Mouse (Mus musculus) right cerebral cortex, postnatal 10 days (tissue): Measurements from ENCODE around the gene Tspan32.

ENCODE experiments used
- DNase-seq, 2 experiments: peaks; one replicate each; pipeline ENCODE4 v3.0.0; 2021; ENCODE audit warnings: low spot score in 2 of 2

The Tspan32 gene

DNA sequence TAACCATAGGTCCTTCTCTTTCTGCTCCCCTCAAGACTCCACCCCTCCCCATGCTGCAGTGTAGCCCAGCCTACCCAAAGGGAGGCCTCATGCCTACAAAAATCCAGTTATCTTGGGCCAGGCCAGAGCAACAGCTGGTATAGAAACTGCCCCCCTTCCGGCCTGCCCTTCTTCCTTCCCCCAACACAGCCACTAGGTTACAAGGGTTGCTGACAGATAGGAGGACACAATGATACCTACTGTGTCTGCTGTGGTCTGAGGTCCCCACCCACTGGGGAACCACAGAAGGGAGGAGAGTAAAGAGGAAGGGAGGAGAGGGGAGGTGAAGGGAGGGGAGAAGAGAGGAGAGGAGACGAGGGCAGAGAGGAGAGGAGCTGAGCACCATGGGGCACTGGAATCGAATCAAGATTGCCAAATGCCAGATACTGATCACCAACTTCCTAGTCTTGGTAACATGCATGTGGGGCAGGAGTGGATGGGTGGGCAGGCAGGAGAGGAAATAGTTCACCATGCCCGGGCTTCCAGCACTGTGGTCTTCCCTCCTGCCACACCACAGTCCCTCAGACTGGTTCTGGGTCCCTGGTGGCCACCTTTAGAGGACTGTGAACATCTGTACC, at the start of gene Tspan32:
Gene Tspan32, plus strand, starts transcription at position 320 of the 617 bp plus-strand sequence.
- no peak for DNase-seq

DNA sequence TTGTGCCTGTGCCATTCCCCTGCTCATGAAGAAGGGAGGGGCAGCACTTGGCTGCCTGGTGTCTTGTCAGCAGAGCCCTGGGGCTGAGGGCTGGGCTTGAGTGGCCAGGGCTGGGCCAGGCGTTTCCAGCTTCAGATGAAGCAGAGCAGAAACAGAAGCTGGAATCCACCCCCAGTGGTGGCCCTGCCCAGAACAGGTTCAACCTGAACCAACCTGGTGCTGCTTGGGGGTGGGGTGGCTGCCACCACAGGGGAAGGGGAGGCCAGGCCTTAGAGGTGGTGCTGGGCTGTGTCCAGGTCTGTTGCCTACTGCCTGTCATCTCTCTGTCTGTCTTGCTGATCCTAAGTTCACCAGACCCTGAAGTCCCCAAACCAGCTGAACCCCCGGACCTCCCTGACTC, 48.8 kb upstream of the Tspan32 start:
- no peak for DNase-seq

DNA sequence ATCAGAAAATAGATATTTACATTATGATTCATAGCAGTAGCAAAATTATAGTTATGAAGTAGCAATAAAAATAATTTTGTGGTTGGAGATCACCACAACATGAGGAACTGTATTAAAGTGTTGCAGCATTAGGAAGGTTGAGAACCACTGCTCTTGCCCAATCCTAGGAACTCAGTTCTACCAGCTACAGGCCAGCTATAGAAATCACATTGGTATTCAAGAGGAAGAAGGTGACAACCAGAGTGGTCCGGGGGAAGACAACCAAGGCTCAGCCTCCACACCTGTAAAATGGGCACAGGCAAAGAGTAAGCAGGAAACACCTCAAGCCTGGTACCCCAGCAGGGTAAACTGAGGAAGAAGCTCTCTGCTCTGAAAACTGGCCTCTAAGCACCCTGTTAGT, 46.0 kb upstream of the Tspan32 start:
- DNase-seq = no peak

DNA sequence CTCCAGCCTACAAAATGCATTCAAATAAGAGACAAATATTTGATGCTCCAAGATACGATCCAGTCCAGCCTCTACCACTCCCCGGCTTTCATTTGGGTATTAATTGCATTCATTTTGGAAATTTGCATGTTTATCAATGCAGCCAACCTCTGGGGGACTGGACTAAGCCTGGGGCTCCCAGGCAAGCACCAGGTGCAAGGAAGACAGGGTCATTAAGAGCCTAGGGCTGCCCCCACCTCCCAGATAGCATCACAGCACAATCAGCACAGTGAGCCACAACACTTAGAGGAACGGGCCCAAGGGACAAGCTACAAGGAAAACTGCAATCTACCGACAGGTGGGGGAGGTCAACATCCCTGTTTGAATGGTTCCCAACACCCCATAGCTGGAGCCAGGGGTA, 45.1 kb upstream of the Tspan32 start:
- no peak for DNase-seq

GRCm38 (mm10) chr7:142967414-142967883, 37.4 kb upstream of the Tspan32 start:
- peak in 1 of 2 experiments; percentile 24 for DNase-seq

- peak; percentile 81 to 85 for DNase-seq
Measured at GRCm38 (mm10) chr7:142967884-142968808, 36.7 kb upstream of the Tspan32 start.

GRCm38 (mm10) chr7:142968809-142969511, 35.9 kb upstream of the Tspan32 start, which contains the start of gene Ascl2:
Gene Ascl2 (minus strand): TSS chr7:142969264.
- DNase-seq = peak; percentile 28 to 45

- no peak for DNase-seq
Measured at GRCm38 (mm10) chr7:142981908-142982307, 22.9 kb upstream of the Tspan32 start.

GRCm38 (mm10) chr7:142985146-142985545, 19.7 kb upstream of the Tspan32 start:
- DNase-seq = no peak

GRCm38 (mm10) chr7:142987718-142988117, 17.1 kb upstream of the Tspan32 start:
- DNase-seq = no peak

- DNase-seq = no peak
Measured at GRCm38 (mm10) chr7:142995004-142995403, 9.8 kb upstream of the Tspan32 start.

DNA sequence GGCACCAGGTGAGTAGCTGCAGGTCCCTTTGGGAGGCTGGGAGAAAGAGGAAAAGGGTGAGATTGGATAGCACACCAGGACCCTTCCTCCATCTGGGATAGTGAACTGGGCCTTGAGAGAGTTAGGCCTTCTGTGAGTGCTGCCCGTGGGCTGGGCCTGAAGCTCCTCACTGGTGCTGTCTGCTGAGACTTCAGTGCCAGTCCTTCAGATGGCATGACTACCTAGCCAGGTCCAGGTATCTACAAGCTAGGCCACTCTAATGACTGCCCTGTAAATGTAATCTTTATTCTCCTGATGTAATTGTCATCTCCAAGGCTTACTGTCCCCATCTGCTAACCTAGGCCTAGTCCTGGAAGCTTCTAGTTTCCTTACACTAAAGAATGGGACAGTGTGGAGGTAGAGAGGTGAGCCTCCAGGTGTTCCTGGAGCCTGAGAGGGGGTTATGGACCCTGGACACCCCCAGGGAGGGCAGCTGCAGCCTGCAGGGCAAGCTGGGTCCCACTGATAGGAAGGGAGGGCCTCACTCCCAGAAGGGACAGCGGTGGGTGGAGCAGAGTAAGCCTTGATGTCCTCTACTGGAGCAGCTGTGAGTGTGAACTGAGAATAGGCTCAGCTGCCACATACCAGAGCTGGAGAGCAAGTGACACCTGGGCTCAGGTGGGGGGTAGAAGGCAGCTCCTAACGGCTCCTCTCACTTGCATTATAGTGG, 9.1 kb upstream of the Tspan32 start:
- DNase-seq = no peak

GRCm38 (mm10) chr7:142996998-142997397, 7.8 kb upstream of the Tspan32 start:
- no peak for DNase-seq

DNA sequence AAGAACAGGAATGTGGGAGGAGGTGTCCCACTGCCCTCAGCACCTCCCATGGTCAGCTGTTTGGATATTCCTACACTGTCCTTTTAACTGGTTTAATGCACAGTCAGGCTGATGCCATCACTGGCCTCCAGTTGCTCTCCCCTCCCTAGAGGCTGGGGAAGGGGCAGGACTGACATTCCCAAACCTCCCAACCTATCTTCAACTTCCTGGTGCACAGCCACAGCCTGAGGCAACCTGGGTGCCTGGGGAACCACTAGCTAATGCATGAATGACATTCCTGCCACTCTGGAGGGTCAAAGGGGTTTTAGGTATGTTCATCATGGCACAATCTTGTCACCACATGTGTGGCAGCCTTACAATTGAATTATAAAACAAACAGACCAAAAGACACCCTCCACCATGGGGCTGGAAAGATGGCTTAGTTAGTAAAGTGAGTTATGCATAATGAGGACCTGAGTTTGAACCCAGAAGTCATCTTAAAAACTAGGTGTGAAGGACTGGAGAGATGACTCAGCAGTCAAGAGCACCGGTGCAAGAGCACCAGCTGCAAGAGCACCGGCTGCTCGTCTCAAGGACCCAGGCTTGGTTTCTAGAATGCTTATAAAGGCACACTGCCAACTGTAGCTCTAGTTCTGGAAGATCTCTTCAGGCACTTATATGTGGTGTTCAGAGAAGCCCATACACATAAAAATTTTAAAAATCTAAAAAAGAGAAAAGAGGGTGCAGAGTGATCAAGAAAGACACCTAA, 7.3 kb upstream of the Tspan32 start:
- no peak for DNase-seq

GRCm38 (mm10) chr7:143002679-143003078, 2.2 kb upstream of the Tspan32 start:
- DNase-seq = no peak

DNA sequence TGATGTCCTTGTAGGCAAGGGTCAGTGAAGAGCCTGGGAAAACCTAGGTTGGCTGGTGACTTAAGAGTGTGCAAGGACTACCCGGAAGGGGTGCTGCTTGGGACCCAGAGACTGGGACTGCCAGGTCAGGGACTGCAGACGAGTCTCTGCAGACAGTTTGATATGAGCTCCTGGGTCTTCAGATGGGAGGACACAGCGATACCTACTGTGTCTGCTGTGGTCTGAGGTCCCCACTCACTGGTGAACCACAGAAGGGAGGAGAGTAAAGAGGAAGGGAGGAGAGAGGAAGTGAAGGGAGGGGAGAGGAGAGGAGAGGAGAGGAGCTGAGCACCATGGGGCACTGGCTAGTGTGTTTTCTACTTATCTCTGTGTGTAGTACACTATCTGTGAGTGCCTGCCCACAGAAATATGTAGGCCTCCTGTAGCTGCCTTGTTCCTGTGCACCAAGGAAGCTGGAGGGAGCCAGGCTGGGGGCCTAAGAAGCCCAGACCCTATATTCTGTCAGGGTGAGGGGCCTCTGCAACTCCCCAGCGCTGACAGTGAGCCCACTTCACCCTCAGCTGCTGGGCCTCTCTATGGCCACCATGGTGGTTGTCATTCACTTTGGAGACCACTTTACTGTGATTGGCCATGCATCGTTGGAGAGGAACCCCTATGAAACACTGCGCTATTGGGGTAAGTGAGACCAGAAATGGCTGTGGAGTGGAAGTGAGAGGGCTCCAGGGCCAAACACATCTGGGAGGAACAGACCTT, 674 bp downstream of the Tspan32 start:
- DNase-seq = no peak

DNA sequence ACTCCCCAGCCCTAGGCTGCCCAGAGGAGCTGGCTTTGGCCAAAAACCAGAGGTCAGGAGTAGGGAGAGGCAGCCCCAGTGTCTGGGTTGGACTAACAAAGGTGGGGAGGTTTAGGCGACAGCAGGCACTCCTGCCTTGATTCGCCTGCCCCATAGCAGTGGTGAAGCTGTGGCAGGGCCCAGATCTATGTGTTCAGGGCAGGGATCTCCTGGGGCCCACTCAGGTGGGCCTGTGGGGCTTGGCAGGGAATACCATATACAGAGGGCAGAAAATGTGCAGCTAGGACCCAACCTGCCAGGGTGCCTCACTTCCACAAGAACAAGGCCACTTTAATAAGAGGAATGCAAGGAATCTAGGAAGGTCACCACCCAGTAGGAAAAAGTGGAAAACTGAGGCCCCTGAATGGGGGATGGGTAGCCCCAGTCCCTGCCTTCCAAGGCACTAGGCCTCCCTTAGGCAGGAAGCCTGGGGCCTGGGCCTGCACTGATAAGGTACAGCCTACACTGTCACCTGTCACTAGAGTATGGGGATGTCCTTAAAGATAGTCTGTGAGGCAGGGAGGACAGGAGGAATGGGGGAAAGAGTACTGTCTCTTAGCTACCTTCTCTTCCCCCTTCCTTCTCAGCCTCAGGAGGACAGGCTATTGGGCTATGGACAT, 1.4 kb downstream of the Tspan32 start:
- no peak for DNase-seq

DNA sequence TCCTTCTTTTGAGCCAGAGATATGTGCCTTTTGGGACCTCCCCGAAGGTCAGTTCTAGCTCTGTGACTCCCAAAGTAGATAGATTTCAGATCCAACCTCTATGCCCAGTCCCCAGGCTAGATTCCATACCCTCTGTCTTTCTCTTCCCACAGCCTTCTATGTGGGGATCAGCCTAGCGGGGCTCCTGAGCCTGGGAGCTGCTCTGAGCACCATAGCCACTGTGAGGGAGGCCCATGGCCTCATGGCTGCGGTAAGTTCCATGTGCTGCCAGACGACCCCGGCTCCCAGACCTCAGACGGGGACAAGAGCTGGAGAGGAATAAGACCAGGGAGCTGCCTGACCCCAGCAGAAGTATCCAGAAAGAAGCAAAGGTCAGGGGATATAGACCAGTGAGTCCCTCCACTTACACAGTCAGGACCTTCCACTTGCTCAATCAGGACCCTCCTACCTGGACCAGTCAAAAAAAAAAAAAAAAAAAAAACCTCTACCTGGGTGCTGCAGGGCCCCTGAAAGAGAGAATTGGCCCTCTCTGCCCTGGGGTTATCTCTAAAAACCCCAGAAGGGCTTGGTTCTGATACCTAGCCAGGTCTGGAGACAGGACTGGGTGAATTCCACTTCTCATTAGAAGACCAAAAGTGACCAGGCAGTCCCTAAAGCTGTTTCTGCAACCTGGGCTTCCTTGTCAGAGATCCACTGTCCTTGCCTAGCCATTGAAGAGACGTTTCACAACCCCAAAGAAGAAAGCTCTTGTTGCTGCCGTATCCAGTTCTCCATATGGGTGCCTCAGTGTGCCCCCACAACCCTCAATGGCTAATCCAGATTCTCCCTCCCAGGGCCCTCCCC, 2.1 kb downstream of the Tspan32 start:
- DNase-seq = no peak
